Mouse (Mus musculus) brain, adult 2 months (tissue): ENCODE results near the gene Dnase2a.

Experiments used
- DNase-seq: peaks from one replicate; pipeline ENCODE4 v3.0.0; 2011; ENCODE audit warnings: low read depth, low spot score

The Dnase2a gene

GRCm38 (mm10) chr8:84969241-84970134, 61.1 kb downstream of the Dnase2a start, which contains the start of the genes Gm49661, Prdx2 and Rnaseh2a:
Gene Gm49661 (minus strand): TSS chr8:84969433.
Gene Prdx2 (plus strand): TSS chr8:84969587.
Gene Rnaseh2a (minus strand): TSS chr8:84969767.
- peak; percentile 92 for DNase-seq

- no peak for DNase-seq
Observed at GRCm38 (mm10) chr8:84970135-84970790, 61.9 kb downstream of the Dnase2a start.

DNA sequence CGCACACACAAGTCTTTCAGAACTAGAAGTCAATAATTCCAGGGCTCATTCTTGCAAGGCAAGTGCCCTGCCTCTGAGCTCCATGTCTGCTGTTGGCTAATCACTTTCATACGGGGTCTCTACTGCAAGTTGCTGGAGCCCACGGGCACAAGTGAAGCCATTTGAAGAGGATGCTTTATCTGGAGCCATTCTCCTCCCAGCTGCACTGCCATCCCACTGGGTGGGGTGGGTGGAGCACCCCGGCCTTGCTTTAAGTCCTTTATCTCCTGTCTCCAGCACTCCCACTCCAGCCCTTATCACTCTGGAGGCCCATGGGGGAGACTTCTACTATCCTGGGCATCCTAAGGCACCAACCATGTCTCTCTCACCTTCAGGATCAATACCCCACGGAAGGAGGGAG, 62.6 kb downstream of the Dnase2a start:
- no peak for DNase-seq
